Mouse (Mus musculus) frontal cortex, postnatal 25 days (tissue): Measurements from ENCODE around the gene Actr1b.

Experiments used
- DNase-seq, 2 experiments: peaks; one replicate each; pipeline ENCODE4 v3.0.0; 2022; ENCODE audit warnings: low spot score in 2 of 2

Gene Actr1b

GRCm38 (mm10) chr1:36655039-36655438 is 59.2 kb downstream of the Actr1b start:
- no peak for DNase-seq
